Mouse (Mus musculus) heart, embryonic 16.5 days (tissue): ENCODE measurements around the gene Far1. TPM values are rescaled to one million over a fixed set of nuclear protein-coding genes. Genes with fewer than 3 reads are reported as not detected.

Source experiments
- ATAC-seq: fragments of 200-750 bp; cut with Nextera tagmentation; replicated peaks from 2 replicates; pipeline ENCODE4 v1.8.0; 2017; ENCODE audit warnings: moderate number of reproducible peaks; ENCODE audit not compliant: insufficient read depth, low FRiP score; ENCODE audit errors: extremely low read depth
- H3K27ac ChIP-seq: fragments of 300-500 bp; sonication (generic); 2 replicates; pipeline ENCODE4 v1.5.1; 2014; ENCODE audit warnings: mild to moderate bottlenecking, low read length, control low read depth, moderate library complexity
- H3K27me3 ChIP-seq: fragments of 300-500 bp; sonication (generic); 2 replicates; pipeline ENCODE4 v1.6.1; 2014; ENCODE audit warnings: low read length, mixed read lengths; ENCODE audit not compliant: control insufficient read depth, insufficient read depth
- H3K36me3 ChIP-seq: fragments of 300-500 bp; sonication (generic); 2 replicates; pipeline ENCODE4 v1.6.1; 2014; ENCODE audit not compliant: control insufficient read depth, insufficient read depth
- H3K4me1 ChIP-seq: fragments of 300-500 bp; sonication (generic); 2 replicates; pipeline ENCODE4 v1.6.1; 2014; ENCODE audit warnings: low read length, mixed read lengths; ENCODE audit not compliant: control insufficient read depth, insufficient read depth
- H3K4me2 ChIP-seq: fragments of 300-500 bp; sonication (generic); 2 replicates; pipeline ENCODE4 v1.6.1; 2014; ENCODE audit warnings: low read depth, mild to moderate bottlenecking, control low read depth, low read length
- H3K4me3 ChIP-seq: fragments of 300-500 bp; sonication (generic); 2 replicates; pipeline ENCODE4 v1.5.1; 2014; ENCODE audit warnings: mild to moderate bottlenecking, control low read depth, low read length
- H3K9ac ChIP-seq: fragments of 300-500 bp; sonication (generic); 2 replicates; pipeline ENCODE4 v1.6.1; 2014; ENCODE audit warnings: low read length, control low read depth
- H3K9me3 ChIP-seq: fragments of 300-500 bp; sonication (generic); replicated peaks from 2 replicates; pipeline ENCODE4 v1.6.1; 2016; ENCODE audit warnings: low read length; ENCODE audit not compliant: control insufficient read depth
- WGBS: fragments of 180-500 bp; shearing (Covaris S2); extraction: QIAGEN DNeasy Blood & Tissue Kit; methylation state at CpG from one replicate; pipeline ENCODE4 v1.1.7; 2014; 5-methylcytosine and 5-hydroxymethylcytosine counted together
- polyA plus RNA-seq: library from polyadenylated mRNA; unstranded; fragments of >200 nt; fragmentation: Nextera tagmentation; extraction: Ambion mirVana; gene quantifications from 2 replicates; pipeline ENCODE4 v1.2.1, GENCODE M21; 2015

Gene Far1
- polyA plus RNA-seq, 1 experiment from 2014 or later = 47.2 TPM

DNA sequence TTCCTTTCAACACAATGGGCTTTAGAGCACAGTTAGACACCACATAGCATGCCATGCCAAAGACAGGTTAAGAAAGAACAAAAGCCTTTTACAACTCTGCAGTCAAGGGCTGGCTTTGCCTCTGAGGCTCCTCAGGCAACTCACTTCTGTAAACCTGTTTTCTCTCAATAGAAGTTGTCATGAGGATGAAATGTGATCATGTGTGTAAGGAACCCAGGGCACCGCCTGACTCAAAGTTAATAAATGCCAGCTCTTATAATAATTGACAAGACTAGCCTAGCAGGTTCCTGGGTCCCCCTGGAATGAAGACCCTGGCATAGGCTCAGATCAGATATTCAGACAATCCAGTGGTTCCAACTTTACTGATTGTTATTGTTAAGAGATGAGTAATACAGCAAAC is 77.5 kb downstream of the Far1 start:
- 75% methylated on average over 1 of the region's 1 CpGs for WGBS

GRCm38 (mm10) chr7:113591557-113592354 is 78.1 kb downstream of the Far1 start:
- H3K27me3 ChIP-seq = no peaks in the 10 kb centered on the region; the same call in 1 of the 2 replicates
- H3K9ac ChIP-seq = no peak overlapping the region
- H3K9me3 ChIP-seq = no peaks in the 10 kb centered on the region
- no peak overlapping the region for H3K4me2 ChIP-seq
- ATAC-seq = no peak
- no peaks in the 10 kb centered on the region for H3K36me3 ChIP-seq
- H3K4me3 ChIP-seq = no peak overlapping the region
- 71% methylated on average over 9 of the region's 9 CpGs for WGBS
- no peak overlapping the region for H3K27ac ChIP-seq
- H3K4me1 ChIP-seq = no peaks in the 10 kb centered on the region

More for the DNA sequence above, 77.5 kb downstream of the Far1 start:
- Histone ChIP-seq H3K4me1 (no peaks in the 10 kb centered on the region), H3K4me2 (no peak overlapping the region), H3K4me3 (no peak overlapping the region), H3K27me3 (no peaks in the 10 kb centered on the region; the same call in 1 of the 2 replicates), H3K9ac (no peak overlapping the region), H3K9me3 (no peaks in the 10 kb centered on the region), H3K27ac (no peak overlapping the region), H3K36me3 (no peaks in the 10 kb centered on the region)
- ATAC-seq = no peak

DNA sequence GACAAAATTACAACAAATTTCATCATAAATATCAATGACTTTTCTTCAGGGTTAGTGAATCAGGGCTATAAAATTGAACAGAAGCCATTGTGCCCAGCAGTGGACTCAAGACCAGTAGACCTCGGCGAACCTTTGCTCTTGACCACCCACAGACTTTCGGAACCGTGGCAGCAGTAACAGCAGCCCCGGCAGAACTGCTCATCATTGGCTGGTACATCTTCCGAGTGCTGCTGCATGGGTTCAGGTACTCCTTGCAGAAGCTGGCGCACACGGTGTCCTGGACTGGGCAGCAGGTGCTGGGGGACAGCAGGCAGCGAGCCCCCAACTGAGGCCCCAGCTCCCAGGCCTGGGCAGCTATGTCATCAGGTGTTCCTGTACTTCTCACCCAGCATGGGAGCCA is 79.1 kb downstream of the Far1 start:
- H3K9me3 ChIP-seq = no peaks in the 10 kb centered on the region
- ATAC-seq = no peak
- H3K27me3 ChIP-seq = no peaks in the 10 kb centered on the region; the same call in 1 of the 2 replicates
- no peak overlapping the region for H3K9ac ChIP-seq
- no peak overlapping the region for H3K4me3 ChIP-seq
- H3K36me3 ChIP-seq = no peaks in the 10 kb centered on the region
- 88% methylated on average over 9 of the region's 9 CpGs for WGBS
- no peaks in the 10 kb centered on the region for H3K4me1 ChIP-seq
- no peak overlapping the region for H3K4me2 ChIP-seq
- H3K27ac ChIP-seq = no peak overlapping the region

DNA sequence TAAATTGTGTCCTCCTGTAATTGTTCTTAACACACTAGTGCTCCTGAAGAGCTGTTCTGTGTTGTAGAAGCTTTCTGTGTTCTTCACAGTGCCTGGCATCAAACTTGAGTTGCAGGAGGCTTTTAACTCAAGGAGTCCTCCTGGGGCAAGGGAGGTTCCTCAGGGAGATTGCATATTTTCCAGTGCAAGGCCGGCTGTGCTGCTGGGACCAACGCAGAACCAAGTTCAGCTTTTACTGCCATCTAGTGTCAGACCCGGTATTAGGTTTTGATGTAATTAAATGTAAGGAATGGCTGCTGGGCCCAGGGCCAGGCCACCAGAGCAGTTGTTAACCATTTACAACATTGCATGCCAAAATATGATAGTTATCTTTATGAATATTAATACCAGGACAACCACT is 80.7 kb downstream of the Far1 start:
- ATAC-seq = peak; percentile 55

GRCm38 (mm10) chr7:113597231-113597630 is 83.6 kb downstream of the Far1 start:
- H3K4me1 ChIP-seq = no peaks in the 10 kb centered on the region
- H3K9me3 ChIP-seq = no peaks in the 10 kb centered on the region
- no peak overlapping the region for H3K9ac ChIP-seq
- no peak overlapping the region for H3K4me3 ChIP-seq
- no peaks in the 10 kb centered on the region for H3K27me3 ChIP-seq
- no peak for ATAC-seq
- H3K27ac ChIP-seq = no peak overlapping the region
- no peaks in the 10 kb centered on the region for H3K36me3 ChIP-seq
- no peak overlapping the region for H3K4me2 ChIP-seq

More for the DNA sequence above, 80.7 kb downstream of the Far1 start:
- H3K36me3 ChIP-seq = no peaks in the 10 kb centered on the region
- under 1% methylated on average over 3 of the region's 3 CpGs for WGBS
- no peak overlapping the region for H3K4me3 ChIP-seq
- no peaks in the 10 kb centered on the region; the same call in 1 of the 2 replicates for H3K27me3 ChIP-seq
- H3K9me3 ChIP-seq = no peaks in the 10 kb centered on the region
- H3K4me1 ChIP-seq = no peaks in the 10 kb centered on the region
- no peak overlapping the region for H3K4me2 ChIP-seq
- no peak overlapping the region for H3K27ac ChIP-seq
- no peak overlapping the region for H3K9ac ChIP-seq

DNA sequence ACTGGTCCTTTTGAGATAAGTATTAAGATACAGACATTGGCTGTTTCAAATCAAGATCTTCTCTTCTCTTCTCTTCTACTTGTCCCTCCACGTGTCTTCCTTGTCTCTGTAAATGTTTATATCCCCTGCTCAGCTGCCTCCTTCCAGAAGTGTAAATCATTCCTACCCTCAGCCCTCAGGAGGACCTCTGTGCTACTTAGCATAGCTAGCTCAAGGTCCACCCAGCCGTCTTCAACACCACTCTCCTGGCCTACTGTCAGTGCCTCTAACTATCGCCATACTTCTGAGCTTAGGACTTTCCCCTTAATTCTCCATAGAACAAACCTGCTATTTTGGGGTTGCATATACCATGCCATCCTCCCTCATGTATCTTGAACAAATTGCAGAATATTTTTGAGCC is 88.2 kb downstream of the Far1 start:
- Histone ChIP-seq H3K4me3 (no peak overlapping the region), H3K27me3 (no peaks in the 10 kb centered on the region), H3K9me3 (no peaks in the 10 kb centered on the region), H3K27ac (no peak overlapping the region), H3K4me2 (no peak overlapping the region), H3K4me1 (no peaks in the 10 kb centered on the region), H3K9ac (no peak overlapping the region), H3K36me3 (no peaks in the 10 kb centered on the region)
- 70% methylated on average over 3 of the region's 3 CpGs for WGBS
- no peak for ATAC-seq

DNA sequence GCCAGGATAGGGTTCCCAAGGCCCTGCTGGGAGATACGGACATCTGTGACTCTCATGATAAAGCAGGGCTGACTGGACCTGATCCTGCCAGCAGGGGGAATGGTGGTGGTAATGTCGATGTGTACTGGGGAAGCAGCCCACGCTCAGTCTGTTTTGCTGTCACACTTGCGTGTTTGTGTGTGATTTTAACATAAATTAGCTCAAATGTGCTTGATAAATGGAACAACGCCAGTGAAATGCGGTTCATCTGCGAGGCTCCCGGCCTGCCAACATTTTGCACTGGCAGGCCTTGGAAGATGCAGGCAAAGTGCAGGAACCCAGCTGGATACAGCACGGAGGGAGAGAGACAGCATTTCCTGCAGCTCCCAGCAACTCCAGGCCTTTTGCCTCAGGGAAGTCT is 94.3 kb downstream of the Far1 start:
- ATAC-seq = no peak
- Histone ChIP-seq H3K4me3 (no peak overlapping the region), H3K27me3 (no peaks in the 10 kb centered on the region), H3K9me3 (no peaks in the 10 kb centered on the region), H3K4me1 (peaks cover 4% of the 10 kb centered on the region; the same call in 1 of the 2 replicates), H3K9ac (no peak overlapping the region), H3K4me2 (peak overlapping the region; percentile 33; the same call in 1 of the 2 replicates), H3K27ac (no peak overlapping the region), H3K36me3 (no peaks in the 10 kb centered on the region)
- 33% methylated on average over 9 of the region's 9 CpGs for WGBS

DNA sequence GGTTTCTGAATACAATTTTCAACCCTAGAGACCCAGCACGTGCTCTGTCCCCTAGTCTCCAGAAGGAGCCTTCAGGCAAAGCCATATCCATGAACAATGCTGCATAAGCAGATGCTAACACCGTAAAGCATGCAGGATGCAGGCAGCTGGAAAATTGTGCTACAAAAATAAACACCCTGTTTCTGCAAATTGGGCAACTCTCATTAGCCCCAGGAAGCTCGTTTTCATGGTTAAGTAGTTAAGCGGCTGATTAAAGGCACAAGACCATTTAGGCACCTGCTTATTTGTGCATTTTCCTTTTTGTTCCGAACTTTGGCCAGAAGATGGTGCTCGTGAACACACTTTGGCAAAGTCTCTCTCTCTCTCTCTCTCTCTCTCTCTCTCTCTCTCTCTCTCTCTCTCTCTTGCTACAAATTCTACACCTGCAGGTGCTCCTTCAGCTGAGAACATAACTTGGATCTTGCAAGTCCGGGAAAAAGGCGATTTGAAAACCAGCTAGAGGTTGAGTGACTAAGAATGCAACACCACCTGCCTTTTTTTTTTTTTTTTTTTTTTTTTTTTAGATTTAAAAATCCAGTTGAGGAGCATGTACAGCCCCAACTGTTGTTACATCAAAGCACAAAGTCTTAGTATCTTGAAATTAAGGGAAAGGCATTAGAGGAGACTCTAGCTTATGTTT is 95.5 kb downstream of the Far1 start:
- no peaks in the 10 kb centered on the region for H3K27me3 ChIP-seq
- H3K4me2 ChIP-seq = no peak overlapping the region
- H3K36me3 ChIP-seq = no peaks in the 10 kb centered on the region
- no peak for ATAC-seq
- no peak overlapping the region for H3K9ac ChIP-seq
- WGBS = 20% methylated on average over 8 of the region's 8 CpGs
- peaks cover 10% of the 10 kb centered on the region for H3K4me1 ChIP-seq
- no peak overlapping the region for H3K27ac ChIP-seq
- H3K4me3 ChIP-seq = no peak overlapping the region
- H3K9me3 ChIP-seq = no peaks in the 10 kb centered on the region

DNA sequence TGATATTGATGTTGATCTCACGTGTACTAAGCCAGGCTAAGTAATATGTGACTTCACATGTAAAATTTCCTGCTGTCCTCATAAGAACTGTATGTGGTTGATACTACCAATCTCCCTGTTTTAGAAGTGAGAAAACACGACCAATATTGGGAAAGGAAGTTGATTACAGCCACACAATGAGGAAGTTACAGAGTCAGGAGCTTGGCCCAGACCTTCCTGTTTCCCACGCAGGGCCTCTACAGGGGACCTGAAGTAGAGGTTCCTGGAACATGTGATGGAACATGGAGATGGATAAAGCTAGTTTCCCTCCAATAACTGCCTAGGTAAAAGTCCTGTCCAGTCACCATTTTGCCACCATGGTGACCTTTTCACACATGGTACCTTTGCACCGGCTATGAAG is 99.0 kb downstream of the Far1 start:
- no peaks in the 10 kb centered on the region for H3K36me3 ChIP-seq
- no peak overlapping the region for H3K4me3 ChIP-seq
- no peak for ATAC-seq
- 68% methylated on average over 4 of the region's 4 CpGs for WGBS
- H3K9ac ChIP-seq = no peak overlapping the region
- no peaks in the 10 kb centered on the region for H3K9me3 ChIP-seq
- H3K4me2 ChIP-seq = no peak overlapping the region
- peaks cover 16% of the 10 kb centered on the region for H3K4me1 ChIP-seq
- H3K27me3 ChIP-seq = no peaks in the 10 kb centered on the region
- no peak overlapping the region for H3K27ac ChIP-seq
